Mouse (Mus musculus): ENCODE measurements around the gene 6430531B16Rik.

GRCm38 (mm10) chr7:139968428-139968827, 10.1 kb downstream of the 6430531B16Rik start:
- TF ChIP-seq EP300 (IDR thresholded peaks at IDR 0.05; ENCODE audit: low read depth) = no peak
- no peak for TF ChIP-seq CTCF (IDR thresholded peaks at IDR 0.05; ENCODE audit: low read depth)
